10 mouse cellular contexts compared by ENCODE assay signal in the genomic region with DNA sequence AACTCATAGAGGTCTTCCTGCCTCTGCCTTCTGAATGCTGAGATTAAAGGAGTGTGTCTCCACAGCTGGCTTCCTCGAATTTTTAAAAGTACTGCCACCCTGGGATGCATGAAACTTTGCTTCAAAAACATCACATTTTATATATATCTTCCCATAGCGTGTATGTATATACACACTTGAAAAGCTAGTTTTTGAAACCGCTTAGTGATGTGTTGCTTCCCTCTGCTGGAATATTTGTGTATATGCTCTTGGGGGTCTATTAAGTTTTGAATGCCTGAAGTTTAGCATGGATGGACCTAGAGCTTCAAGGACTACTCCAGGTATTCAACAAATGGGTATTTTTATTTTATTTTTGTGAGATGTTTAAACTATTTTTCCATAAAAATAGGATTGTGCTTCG. TPM values are rescaled to one million over a fixed set of nuclear protein-coding genes. Genes with fewer than 3 reads are reported as not detected.
DNase-seq lines count a peak whose midpoint lies in the region; ATAC-seq and TF ChIP-seq lines count a peak whose summit lies in the region.
"Had no signal": no experiment of that assay in that cellular context is flagged by ENCODE, and none has a peak within 500 bp of the region (broad histone marks: within the 10 kb centered on the region; RNA-seq: fewer than 3 reads in every experiment).

No protein-coding gene starts in this region.

- peak; percentile 33; the same call in 1 of the 2 replicates for TF ChIP-seq CTCF in lung, adult 2 months (IDR thresholded peaks at IDR 0.05; ENCODE audit: insufficient read depth, low read length)

- 23% methylated on average over 4 of the region's 4 CpGs for WGBS in lung, adult 2 months

- DNase-seq in frontal cortex, postnatal 10 days (ENCODE audit: low spot score in 2 of 2), result no peak
- DNase-seq in lung, adult 2 months, result no peak
- DNase-seq in lung, adult 18-20 months, result no peak
- DNase-seq in embryo, embryonic 10 days (ENCODE audit: low spot score), result peak; percentile 49
- DNase-seq in natural killer cell, adult 2 months (ENCODE audit: low spot score in 2 of 2), result peak; percentile 38 to 51
- DNase-seq in adrenal gland, adult 18-20 months (ENCODE audit: low spot score in 2 of 2), result no peak
- DNase-seq in urinary bladder, adult 2 months (ENCODE audit: low spot score), result no peak

- peaks cover 5% of the 10 kb centered on the region for H3K4me1 ChIP-seq in lung, adult 2 months (ENCODE audit: control insufficient read depth, insufficient read depth, low read length)
- H3K4me1 ChIP-seq: stomach, embryonic 15.5 days had no signal

- TF ChIP-seq POLR2A in lung, adult 2 months (IDR thresholded peaks at IDR 0.05; ENCODE audit: borderline replicate concordance, extremely low read depth, low read depth, low read length), result no peak

- no peak overlapping the region for H3K4me3 ChIP-seq in lung, adult 2 months (replicated peaks; ENCODE audit: extremely low read depth, low read depth, low read length)
- H3K4me3 ChIP-seq: limb, embryonic 12.5 days; stomach, embryonic 15.5 days had no signal

- peak; percentile 79 for ATAC-seq in frontal cortex, adult (ENCODE audit: low TSS enrichment)

RNA-seq across cellular contexts. Expression of gene Fam208a, which starts 14.7 kb away (rescaled TPM):
- polyA plus RNA-seq in lung, adult 2 months (2012; rRNA removed), result 5.4 and 10.1 TPM in 2 replicates
- 10 to 100 TPM; 16.8 to 17.1 TPM for total RNA-seq in adrenal gland, adult 18-20 months (2021)
- polyA plus RNA-seq in urinary bladder, adult 2 months (2012; rRNA removed), result 33.8 and 40.6 TPM in 2 replicates

Comparison
In these comparisons a context has a peak if more than half of its experiments do, and no peak if none do; other contexts are left out.
1. DNase-seq: peak in embryo, embryonic 10 days (single experiment) and natural killer cell, adult 2 months (2 of 2); none in frontal cortex, postnatal 10 days (0 of 2), lung, adult 2 months (single experiment), lung, adult 18-20 months (0 of 2), adrenal gland, adult 18-20 months (0 of 2) and urinary bladder, adult 2 months (single experiment).